Mouse (Mus musculus) heart, postnatal 0 days (tissue): ENCODE measurements around the gene Cela3b.
"Not testable (repeated sequence)": the region's sequence is repeated elsewhere in the genome, so short reads cannot be mapped to it uniquely, and the experiment has no call there.

Experiments
- CTCF ChIP-seq: IDR thresholded peaks from 2 replicates; pipeline ENCODE4 v1.5.1; 2016; ENCODE audit warnings: antibody characterized with exemption, control low read depth, low read depth
- EP300 ChIP-seq: IDR thresholded peaks from 2 replicates; pipeline ENCODE4 v1.6.1; 2016; ENCODE audit warnings: antibody characterized with exemption, low read depth

DNA sequence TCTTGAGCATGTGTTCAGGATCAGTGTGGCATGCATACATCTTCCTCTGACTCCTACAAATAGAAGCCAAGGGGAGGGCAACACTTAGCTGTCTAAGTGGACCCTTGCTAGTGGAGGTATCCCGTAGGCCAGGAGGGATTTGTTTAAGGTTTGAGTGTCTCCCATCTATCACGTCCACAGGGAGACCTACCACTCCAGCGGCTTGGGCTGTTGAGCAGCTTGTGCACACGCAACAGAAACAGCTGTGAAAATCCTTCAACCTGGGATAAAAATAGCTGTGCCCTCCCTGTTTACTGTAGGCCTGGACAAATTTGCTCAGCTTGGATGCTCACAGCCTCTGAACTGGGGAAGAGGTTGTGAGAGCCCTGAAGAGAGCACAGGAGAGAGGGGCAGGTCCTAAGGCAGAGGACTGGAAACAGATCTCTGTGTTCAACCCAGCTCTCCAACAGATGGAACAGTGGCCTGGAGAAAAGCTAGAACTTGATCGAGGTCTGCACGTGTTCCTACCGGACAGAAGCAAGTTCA is 18.1 kb downstream of the Cela3b start:
- TF ChIP-seq CTCF, EP300: not testable (repeated sequence)
